13 mouse cellular contexts compared by ENCODE assay signal in the genomic region with DNA sequence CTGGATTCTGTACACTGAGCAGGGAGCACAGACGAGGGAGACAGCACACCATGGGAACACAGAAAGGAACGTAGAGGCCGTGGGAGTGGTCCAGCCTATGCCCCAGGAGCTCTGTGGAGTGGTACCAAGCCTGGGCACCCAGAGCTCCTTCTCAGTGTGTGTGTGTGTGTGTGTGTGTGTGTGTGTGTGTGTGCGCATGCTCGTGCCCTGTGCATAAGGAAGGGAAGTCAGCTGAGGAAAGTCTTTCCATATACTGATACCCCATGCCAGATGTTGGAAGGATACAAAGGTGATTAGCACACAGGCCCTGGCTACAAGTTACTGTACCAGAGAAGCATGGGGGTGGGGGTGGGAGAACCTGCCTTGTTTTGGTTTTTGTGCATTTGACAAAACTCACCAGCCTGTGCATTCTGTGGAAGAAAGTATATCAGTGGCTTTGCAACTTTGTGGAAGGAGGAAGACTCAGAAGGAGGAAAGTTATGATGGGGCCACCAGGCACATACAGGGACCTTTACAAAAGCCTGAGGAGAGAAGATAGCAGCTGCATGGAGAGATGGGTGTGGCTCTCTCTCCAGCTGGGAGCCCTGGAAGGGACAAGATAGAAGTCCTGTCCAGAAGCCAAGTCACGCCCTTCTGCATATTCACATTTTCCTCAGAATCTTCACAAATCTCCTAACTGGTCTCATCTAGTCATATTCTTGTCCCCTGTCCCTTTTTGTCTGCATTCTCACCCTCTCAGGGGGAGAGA. TPM values are rescaled to one million over a fixed set of nuclear protein-coding genes. Genes with fewer than 3 reads are reported as not detected.
DNase-seq lines count a peak whose midpoint lies in the region; ATAC-seq lines count a peak whose summit lies in the region.
"Had no signal": no experiment of that assay in that cellular context is flagged by ENCODE, and none has a peak within 500 bp of the region (broad histone marks: within the 10 kb centered on the region; RNA-seq: fewer than 3 reads in every experiment).

No protein-coding gene starts in this region.

- H3K27me3 ChIP-seq in heart, embryonic 12.5 days (replicated peaks): peaks cover 42% of the 10 kb centered on the region

- peak; percentile 85 for ATAC-seq in heart, embryonic 12.5 days (ENCODE audit: insufficient number of reproducible peaks, low FRiP score)
- no peak for ATAC-seq in CD4-positive, CD25-positive, alpha-beta regulatory T cell, adult 4 months

- H3K9me3 ChIP-seq in heart, embryonic 12.5 days (replicated peaks): no peaks in the 10 kb centered on the region
- H3K9me3 ChIP-seq: heart, embryonic 15.5 days; neural tube, embryonic 13.5 days had no signal

- no peak overlapping the region for H3K4me3 ChIP-seq in heart, embryonic 12.5 days
- H3K4me3 ChIP-seq: heart, embryonic 15.5 days; neural tube, embryonic 13.5 days had no signal

- WGBS in heart, embryonic 12.5 days: 58% methylated on average over 6 of the region's 6 CpGs

- no peak overlapping the region for H3K9ac ChIP-seq in heart, embryonic 12.5 days
- H3K9ac ChIP-seq: heart, embryonic 15.5 days; neural tube, embryonic 13.5 days had no signal

- H3K27ac ChIP-seq in heart, embryonic 12.5 days (ENCODE audit: poor library complexity, severe bottlenecking): 0 out of 2 replicates have a peak overlapping the region, but pooled peaks have one; percentile 26
- H3K27ac ChIP-seq: heart, embryonic 15.5 days; neural tube, embryonic 13.5 days had no signal

- peaks cover 25% of the 10 kb centered on the region for H3K4me1 ChIP-seq in heart, embryonic 12.5 days (replicated peaks)

- H3K36me3 ChIP-seq in heart, embryonic 12.5 days: no peaks in the 10 kb centered on the region
- H3K36me3 ChIP-seq: heart, embryonic 15.5 days; neural tube, embryonic 13.5 days had no signal

- intact Hi-C loops in heart, postnatal 36 days (cut with DNase I): loop anchor here (5.0 to 10.0 kb wide), 2 partner anchors 59 to 227 kb away; no protein-coding TSS in a partner anchor

- no peak overlapping the region for H3K4me2 ChIP-seq in heart, embryonic 12.5 days
- H3K4me2 ChIP-seq: heart, embryonic 15.5 days; midbrain, embryonic 11.5 days; neural tube, embryonic 13.5 days had no signal

- no peak for DNase-seq in heart, postnatal 36 days
- DNase-seq in c-Kit-negative CD71-positive TER-119-positive erythroid progenitor cells, embryonic 14.5 days (ENCODE audit: low read depth, low spot score): peak; percentile 85
- peak; percentile 86 for DNase-seq in liver
- DNase-seq in spleen, postnatal 10 days (ENCODE audit: low spot score in 2 of 2): peak; percentile 42 to 78
- DNase-seq in kidney, postnatal 36 days: no peak
- no peak for DNase-seq in frontal cortex, adult 2 months (ENCODE audit: extremely low spot score in 1 of 2, low spot score in 1 of 2)
- DNase-seq: right cerebral cortex, postnatal 25 days; thymus, postnatal 25 days had no signal

RNA-seq across cellular contexts. Expression of gene Pkp1, which starts 22.4 kb away (rescaled TPM):
- 0.04 and 0.08 TPM in 2 replicates for polyA plus RNA-seq in heart, embryonic 12.5 days (2016; fragmentation: Nextera tagmentation; extraction: Ambion mirVana)
- not detected for total RNA-seq in heart, postnatal 36 days (2021)
- 0.24 and 0.40 TPM in 2 replicates for polyA plus RNA-seq in frontal cortex, adult 2 months (2012; rRNA removed)
- polyA plus RNA-seq in CD4-positive, CD25-positive, alpha-beta regulatory T cell, adult 4 months (2017; shearing (Covaris generic)): not detected

Comparison
In these comparisons a context has a peak if more than half of its experiments do, and no peak if none do; other contexts are left out.
1. DNase-seq: peak in c-Kit-negative CD71-positive TER-119-positive erythroid progenitor cells, embryonic 14.5 days (single experiment), liver (single experiment) and spleen, postnatal 10 days (2 of 2); none in heart, postnatal 36 days (0 of 2), kidney, postnatal 36 days (0 of 2) and frontal cortex, adult 2 months (0 of 2).